Mouse (Mus musculus) thymus, adult 2 months (tissue): Measurements from ENCODE around the gene Ctnna3.
"Not testable (repeated sequence)": the region's sequence is repeated elsewhere in the genome, so short reads cannot be mapped to it uniquely, and the experiment has no call there.

ENCODE experiments used
- CTCF ChIP-seq: fragments of 200-500 bp; IDR thresholded peaks from 2 replicates; pipeline ENCODE4 v1.5.1; 2012; ENCODE audit warnings: mild to moderate bottlenecking, control low read depth, low read length, moderate library complexity, borderline replicate concordance; ENCODE audit not compliant: control insufficient read depth, poor library complexity, insufficient read depth; ENCODE audit errors: extremely low read depth
- POLR2A ChIP-seq: fragments of 200-500 bp; IDR thresholded peaks from 2 replicates; pipeline ENCODE4 v1.6.1; 2012; ENCODE audit warnings: mild to moderate bottlenecking, low read length, control low read depth, moderate library complexity; ENCODE audit not compliant: control insufficient read depth, poor library complexity, insufficient read depth; ENCODE audit errors: extremely low read depth

GRCm38 (mm10) chr10:64741721-64742120 lies 1311.8 kb downstream of the Ctnna3 start:
- not testable (repeated sequence) for TF ChIP-seq CTCF, POLR2A
